Mouse (Mus musculus) liver, postnatal 0 days (tissue): ENCODE results near the gene Atp2a2. TPM values are rescaled to one million over a fixed set of nuclear protein-coding genes. Genes with fewer than 3 reads are reported as not detected.

Experiments used
- ATAC-seq: fragments of 200-750 bp; cut with Nextera tagmentation; 2 replicates; pipeline ENCODE4 v1.8.0; 2017; ENCODE audit warnings: mild to moderate bottlenecking, moderate library complexity
- DNase-seq: peaks from one replicate; pipeline ENCODE4 v3.0.0-alpha.2; 2016
- H3K27ac ChIP-seq: fragments of 300-500 bp; sonication (generic); 2 replicates; pipeline ENCODE4 v1.5.1; 2014; ENCODE audit warnings: antibody characterized with exemption, moderate library complexity, mild to moderate bottlenecking, low read depth
- H3K27me3 ChIP-seq: fragments of 300-500 bp; sonication (generic); 2 replicates; pipeline ENCODE4 v1.6.1; 2014; ENCODE audit warnings: low read length, control low read depth, mixed read lengths; ENCODE audit not compliant: insufficient read depth
- H3K36me3 ChIP-seq: fragments of 300-500 bp; sonication (generic); replicated peaks from 2 replicates; pipeline ENCODE4 v1.6.1; 2014; ENCODE audit warnings: mild to moderate bottlenecking, control low read depth, low read length, moderate library complexity, mixed read lengths; ENCODE audit not compliant: insufficient read depth
- H3K4me1 ChIP-seq: fragments of 300-500 bp; sonication (generic); 2 replicates; pipeline ENCODE4 v1.6.1; 2014; ENCODE audit warnings: antibody characterized with exemption, mild to moderate bottlenecking, control low read depth; ENCODE audit not compliant: insufficient read depth
- H3K4me2 ChIP-seq: fragments of 300-500 bp; sonication (generic); 2 replicates; pipeline ENCODE4 v1.6.1; 2014; ENCODE audit warnings: low read depth, mild to moderate bottlenecking, low read length, moderate library complexity, mixed read lengths
- H3K4me3 ChIP-seq: fragments of 300-500 bp; sonication (generic); 2 replicates; pipeline ENCODE4 v1.5.1; 2014; ENCODE audit warnings: low read depth, low read length
- H3K9ac ChIP-seq: fragments of 300-500 bp; sonication (generic); replicated peaks from 2 replicates; pipeline ENCODE4 v1.6.1; 2014; ENCODE audit warnings: mild to moderate bottlenecking, moderate library complexity
- H3K9me3 ChIP-seq: fragments of 300-500 bp; sonication (generic); 2 replicates; pipeline ENCODE4 v1.6.1; 2016; ENCODE audit warnings: mild to moderate bottlenecking, control low read depth, low read length, mixed read lengths
- CTCF ChIP-seq: sonication (generic); IDR thresholded peaks from 2 replicates; pipeline ENCODE4 v1.5.1; 2016; ENCODE audit warnings: antibody characterized with exemption, low read depth
- EP300 ChIP-seq: IDR thresholded peaks from 2 replicates; pipeline ENCODE4 v1.6.1; 2016; ENCODE audit warnings: antibody characterized with exemption, low read depth, mild to moderate bottlenecking
- WGBS: fragments of 180-500 bp; shearing (Covaris S2); extraction: QIAGEN DNeasy Blood & Tissue Kit; methylation state at CpG from one replicate; pipeline ENCODE4 v1.1.7; 2014; ENCODE audit not compliant: insufficient replicate concordance; 5-methylcytosine and 5-hydroxymethylcytosine counted together
- polyA plus RNA-seq: library from polyadenylated mRNA; unstranded; fragments of >200 nt; fragmentation: Nextera tagmentation; extraction: Ambion mirVana; gene quantifications from 2 replicates; pipeline ENCODE4 v1.2.1, GENCODE M21; 2015

The Atp2a2 gene
- polyA plus RNA-seq, 1 experiment from 2014 or later: 13.5 TPM

DNA sequence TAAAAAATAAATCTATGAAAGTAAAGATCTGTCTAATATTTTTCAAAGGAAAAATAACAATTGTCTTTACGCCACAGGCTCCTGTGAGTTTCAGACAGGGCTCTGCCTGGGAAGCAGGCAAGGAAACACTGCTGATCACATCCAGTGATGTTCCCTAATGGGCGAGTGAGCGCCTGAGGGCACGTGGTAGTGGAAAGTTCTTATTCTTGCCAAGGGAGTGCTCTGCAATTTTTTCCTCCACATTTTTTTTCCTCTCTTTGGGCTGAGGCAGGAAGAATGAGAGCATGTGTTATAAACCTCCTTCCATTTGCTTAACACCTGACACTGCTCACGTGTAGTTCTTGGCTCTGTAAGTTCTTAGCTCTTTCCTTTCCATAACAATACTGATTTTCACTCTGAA, 20.2 kb downstream of the Atp2a2 start:
- no peaks in the 10 kb centered on the region for H3K4me1 ChIP-seq
- no peak overlapping the region for H3K27ac ChIP-seq
- DNase-seq (no peak), ATAC-seq (no peak)
- H3K4me2 ChIP-seq: no peak overlapping the region
- peaks cover 73% of the 10 kb centered on the region for H3K36me3 ChIP-seq
- WGBS: 85% methylated on average over 5 of the region's 5 CpGs
- no peaks in the 10 kb centered on the region for H3K9me3 ChIP-seq
- TF ChIP-seq CTCF (no peak), EP300 (no peak)
- no peak overlapping the region for H3K4me3 ChIP-seq
- H3K9ac ChIP-seq: no peak overlapping the region
- no peaks in the 10 kb centered on the region for H3K27me3 ChIP-seq

DNA sequence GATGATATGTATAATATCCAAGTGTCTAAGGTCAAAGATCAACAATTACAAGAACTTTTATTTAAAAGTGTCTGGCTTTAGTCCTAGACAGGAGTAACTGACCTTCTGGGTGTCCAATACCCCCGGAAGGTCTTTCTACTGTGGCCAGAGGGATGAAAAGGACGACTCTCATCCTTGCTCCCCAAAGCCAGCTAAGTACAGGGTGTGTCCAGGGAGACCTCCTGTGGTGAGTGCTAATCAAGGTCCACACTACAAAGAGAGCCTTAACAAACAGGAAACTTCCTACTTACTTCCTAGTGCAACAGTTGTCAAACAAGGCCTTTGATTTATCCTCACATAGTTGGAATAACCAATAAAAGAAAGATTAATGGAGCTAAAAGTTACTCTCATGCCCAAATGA, 22.9 kb downstream of the Atp2a2 start:
- 72% methylated on average over 2 of the region's 2 CpGs for WGBS
- Histone ChIP-seq H3K4me2 (no peak overlapping the region), H3K9me3 (no peaks in the 10 kb centered on the region), H3K27me3 (no peaks in the 10 kb centered on the region), H3K4me1 (peaks cover 6% of the 10 kb centered on the region; the same call in 1 of the 2 replicates), H3K27ac (no peak overlapping the region), H3K4me3 (no peak overlapping the region), H3K9ac (no peak overlapping the region), H3K36me3 (peaks cover 56% of the 10 kb centered on the region)
- TF ChIP-seq CTCF (no peak), EP300 (no peak)
- no peak for ATAC-seq
- no peak for DNase-seq

DNA sequence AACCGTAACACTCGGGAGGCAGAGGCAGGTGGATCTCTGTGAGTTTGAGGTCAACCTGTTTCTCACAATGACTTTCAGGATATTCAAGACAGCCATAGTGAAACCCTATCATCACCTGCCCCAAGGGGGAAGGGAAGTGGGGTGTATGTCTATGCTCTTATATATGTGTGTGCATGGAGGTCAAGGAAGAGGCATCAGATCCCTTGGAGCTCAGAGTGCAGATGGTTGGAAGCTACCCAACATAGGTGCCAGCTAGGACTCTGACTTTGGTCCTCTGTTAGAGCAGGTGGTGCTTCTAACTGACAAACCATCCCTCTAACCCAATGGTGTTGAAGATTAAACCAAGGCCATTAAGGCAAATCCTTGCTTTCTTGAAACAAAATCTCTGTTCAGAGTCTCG, 24.5 kb downstream of the Atp2a2 start:
- H3K4me3 ChIP-seq: no peak overlapping the region
- H3K9ac ChIP-seq: no peak overlapping the region
- peaks cover 6% of the 10 kb centered on the region; the same call in 1 of the 2 replicates for H3K4me1 ChIP-seq
- DNase-seq (no peak), ATAC-seq (no peak)
- H3K4me2 ChIP-seq: no peak overlapping the region
- no peaks in the 10 kb centered on the region for H3K27me3 ChIP-seq
- H3K9me3 ChIP-seq: no peaks in the 10 kb centered on the region
- WGBS: 87% methylated on average over 3 of the region's 3 CpGs
- no peak overlapping the region for H3K27ac ChIP-seq
- TF ChIP-seq EP300: no peak
- no peak for TF ChIP-seq CTCF
- H3K36me3 ChIP-seq: peaks cover 46% of the 10 kb centered on the region

DNA sequence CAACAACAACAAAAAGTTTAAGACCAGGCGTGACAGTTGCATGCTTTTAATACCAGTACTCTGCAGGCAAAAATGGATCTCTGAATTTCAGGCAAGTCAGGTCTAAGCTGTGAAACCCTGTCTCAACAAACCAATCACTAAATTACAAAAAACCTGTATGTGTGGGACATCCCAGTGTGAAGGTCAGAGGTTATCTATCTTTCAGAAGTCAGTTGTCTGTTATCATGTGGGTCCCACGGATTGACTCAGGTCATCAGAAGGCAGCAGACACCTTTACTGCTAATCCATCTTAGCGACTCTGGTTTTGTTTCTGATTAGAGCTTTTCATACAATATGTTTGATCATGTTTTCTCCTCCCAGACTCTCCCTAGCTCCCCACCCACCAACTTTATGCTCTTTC, 25.9 kb downstream of the Atp2a2 start:
- H3K36me3 ChIP-seq: peaks cover 46% of the 10 kb centered on the region
- peak overlapping the region; percentile 81; the same call in 1 of the 2 replicates for H3K27ac ChIP-seq
- H3K4me2 ChIP-seq: no peak overlapping the region
- no peaks in the 10 kb centered on the region for H3K9me3 ChIP-seq
- 50% methylated on average over 3 of the region's 3 CpGs for WGBS
- no peak overlapping the region for H3K4me3 ChIP-seq
- no peak overlapping the region for H3K9ac ChIP-seq
- no peaks in the 10 kb centered on the region for H3K27me3 ChIP-seq
- TF ChIP-seq EP300 (no peak), CTCF (no peak)
- H3K4me1 ChIP-seq: peaks cover 6% of the 10 kb centered on the region; the same call in 1 of the 2 replicates
- DNase-seq: no peak
- ATAC-seq: no peak

DNA sequence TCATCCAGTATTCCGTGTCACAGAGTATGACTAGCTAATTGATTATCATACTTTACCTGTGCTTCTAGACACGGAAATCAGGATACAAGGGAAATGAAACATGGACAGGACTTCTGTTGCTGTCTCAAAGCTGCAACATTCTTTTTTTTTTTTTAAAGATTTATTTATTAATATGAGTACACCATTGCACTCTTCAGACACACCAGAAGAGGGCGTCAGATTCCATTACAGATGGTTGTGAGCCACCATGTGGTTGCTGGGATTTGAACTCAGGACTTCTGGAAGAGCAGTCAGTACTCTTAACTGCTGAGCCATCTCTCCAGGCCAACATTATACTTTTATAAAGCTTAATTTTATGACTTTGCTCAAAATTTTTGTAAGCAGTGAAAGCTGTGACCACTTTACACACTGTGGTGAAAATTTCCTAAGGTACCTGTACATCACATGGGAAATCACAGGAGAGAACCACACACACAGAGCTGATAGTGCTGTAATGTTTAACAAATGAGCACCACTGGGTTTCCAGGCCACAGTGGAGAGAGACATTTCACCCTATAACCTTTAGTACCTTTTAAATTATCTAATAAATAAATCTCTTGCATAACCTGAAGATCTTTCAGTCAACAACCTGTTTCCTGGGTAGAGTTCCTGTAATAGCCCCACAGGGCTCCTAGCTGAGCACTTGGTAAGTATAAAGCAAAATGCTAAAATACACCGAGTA, 27.2 kb downstream of the Atp2a2 start:
- Histone ChIP-seq H3K27ac (peak overlapping the region; percentile 81), H3K36me3 (peaks cover 50% of the 10 kb centered on the region), H3K9ac (no peak overlapping the region), H3K9me3 (no peaks in the 10 kb centered on the region), H3K4me2 (no peak overlapping the region), H3K4me3 (no peak overlapping the region), H3K4me1 (peaks cover 6% of the 10 kb centered on the region; the same call in 1 of the 2 replicates), H3K27me3 (no peaks in the 10 kb centered on the region)
- DNase-seq: no peak
- ATAC-seq: peak; percentile 92
- WGBS: 77% methylated on average over 4 of the region's 4 CpGs
- TF ChIP-seq EP300 (peak; percentile 37; the same call in 1 of the 2 replicates), CTCF (0 out of 2 replicates have a peak, but pooled peaks have one; percentile 9)

DNA sequence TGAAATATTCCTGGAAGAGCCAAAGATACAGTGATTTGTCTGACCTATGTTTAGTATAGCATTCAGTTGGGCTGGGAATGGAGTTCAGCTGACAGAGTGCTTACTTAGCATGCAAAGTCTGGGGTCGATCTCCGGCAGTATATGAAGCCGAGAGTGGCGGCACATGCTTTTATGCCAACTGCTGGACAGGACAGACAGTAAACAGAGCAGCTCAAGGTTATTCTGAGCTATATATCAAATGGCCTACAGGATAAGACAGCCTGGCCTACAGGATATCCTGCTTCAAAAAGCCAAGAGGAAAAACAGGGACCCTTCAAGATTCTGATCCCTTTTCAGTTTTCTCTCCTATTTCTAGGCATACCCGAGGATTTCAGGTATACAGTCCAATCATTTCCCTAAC, 30.4 kb downstream of the Atp2a2 start:
- H3K36me3 ChIP-seq: peaks cover 59% of the 10 kb centered on the region

More for the DNA sequence above, 30.4 kb downstream of the Atp2a2 start:
- ATAC-seq (no peak), DNase-seq (no peak)
- no peak overlapping the region for H3K4me2 ChIP-seq
- no peak overlapping the region for H3K27ac ChIP-seq
- H3K27me3 ChIP-seq: no peaks in the 10 kb centered on the region
- H3K4me1 ChIP-seq: peaks cover 6% of the 10 kb centered on the region; the same call in 1 of the 2 replicates
- TF ChIP-seq CTCF (no peak), EP300 (no peak)
- H3K4me3 ChIP-seq: no peak overlapping the region
- 83% methylated on average over 5 of the region's 5 CpGs for WGBS
- no peak overlapping the region for H3K9ac ChIP-seq
- H3K9me3 ChIP-seq: no peaks in the 10 kb centered on the region
